Mouse (Mus musculus) hindbrain, postnatal 0 days (tissue): ENCODE measurements at regions not wholly inside any gene's neighbourhood (a gene's known extent, or its start where the extent isn't known, plus 50 kb on each side); places are given as distances from the start of the nearest gene placed in this dataset.

ENCODE experiments used
- ATAC-seq: fragments of 200-750 bp; cut with Nextera tagmentation; 2 replicates; pipeline ENCODE4 v1.8.0; 2017; ENCODE audit warnings: mild to moderate bottlenecking, moderate TSS enrichment, moderate library complexity
- DNase-seq: peaks from one replicate; pipeline ENCODE4 v3.0.0-alpha.2; 2015; ENCODE audit warnings: low spot score
- H3K27ac ChIP-seq: fragments of 300-500 bp; sonication (generic); 2 replicates; pipeline ENCODE4 v1.5.1; 2014; ENCODE audit warnings: mild to moderate bottlenecking
- H3K27me3 ChIP-seq: fragments of 300-500 bp; sonication (generic); 2 replicates; pipeline ENCODE4 v1.6.1; 2014; ENCODE audit warnings: low read length, mixed read lengths; ENCODE audit not compliant: insufficient read depth
- H3K36me3 ChIP-seq: fragments of 300-500 bp; sonication (generic); 2 replicates; pipeline ENCODE4 v1.6.1; 2014; ENCODE audit warnings: low read length, mixed read lengths; ENCODE audit not compliant: insufficient read depth
- H3K4me1 ChIP-seq: fragments of 300-500 bp; sonication (generic); 2 replicates; pipeline ENCODE4 v1.6.1; 2014; ENCODE audit warnings: antibody characterized with exemption, low read length, mixed read lengths; ENCODE audit not compliant: insufficient read depth
- H3K4me2 ChIP-seq: fragments of 300-500 bp; sonication (generic); 2 replicates; pipeline ENCODE4 v1.6.1; 2014; ENCODE audit warnings: low read depth, mild to moderate bottlenecking, low read length, moderate library complexity, mixed read lengths
- H3K4me3 ChIP-seq: fragments of 300-500 bp; sonication (generic); 2 replicates; pipeline ENCODE4 v1.5.1; 2014; ENCODE audit warnings: low read length
- H3K9ac ChIP-seq: fragments of 300-500 bp; sonication (generic); replicated peaks from 2 replicates; pipeline ENCODE4 v1.6.1; 2014; ENCODE audit warnings: mild to moderate bottlenecking, low read length, moderate library complexity, mixed read lengths
- H3K9me3 ChIP-seq: fragments of 300-500 bp; sonication (generic); 2 replicates; pipeline ENCODE4 v1.6.1; 2016; ENCODE audit warnings: low read length, mixed read lengths
- CTCF ChIP-seq: IDR thresholded peaks from 2 replicates; pipeline ENCODE4 v1.5.1; 2016; ENCODE audit warnings: antibody characterized with exemption, control low read depth, low read depth
- WGBS: fragments of 180-500 bp; shearing (Covaris S2); extraction: QIAGEN DNeasy Blood & Tissue Kit; methylation state at CpG from one replicate; pipeline ENCODE4 v1.1.7; 2014; 5-methylcytosine and 5-hydroxymethylcytosine counted together

DNA sequence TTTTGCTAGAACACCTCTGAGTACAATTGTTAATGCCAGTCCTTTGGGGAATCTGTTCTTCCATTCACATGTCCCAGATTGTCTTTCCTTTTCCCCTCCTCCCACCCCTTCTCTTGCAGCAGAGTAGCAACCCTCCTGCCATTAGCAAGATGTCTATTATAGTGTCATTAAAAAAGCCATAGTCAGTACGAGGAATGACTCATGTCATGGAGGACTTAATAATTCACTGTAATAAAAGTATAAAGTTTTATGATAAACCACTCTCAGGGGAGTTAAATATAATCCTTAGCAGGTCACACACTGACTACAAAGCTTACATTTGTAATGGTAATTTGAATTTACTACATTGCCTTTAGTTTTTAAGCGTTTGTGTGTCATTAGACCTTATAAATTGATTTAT lies 540.7 kb downstream of the Bcl11a start:
- Histone ChIP-seq H3K4me3 (no peak overlapping the region), H3K4me2 (no peak overlapping the region), H3K36me3 (no peaks in the 10 kb centered on the region), H3K9ac (no peak overlapping the region), H3K27ac (no peak overlapping the region), H3K27me3 (no peaks in the 10 kb centered on the region), H3K9me3 (no peaks in the 10 kb centered on the region), H3K4me1 (no peaks in the 10 kb centered on the region)
- TF ChIP-seq CTCF = no peak
- ATAC-seq = no peak
- no peak for DNase-seq
- 72% methylated on average over 2 of the region's 2 CpGs for WGBS

DNA sequence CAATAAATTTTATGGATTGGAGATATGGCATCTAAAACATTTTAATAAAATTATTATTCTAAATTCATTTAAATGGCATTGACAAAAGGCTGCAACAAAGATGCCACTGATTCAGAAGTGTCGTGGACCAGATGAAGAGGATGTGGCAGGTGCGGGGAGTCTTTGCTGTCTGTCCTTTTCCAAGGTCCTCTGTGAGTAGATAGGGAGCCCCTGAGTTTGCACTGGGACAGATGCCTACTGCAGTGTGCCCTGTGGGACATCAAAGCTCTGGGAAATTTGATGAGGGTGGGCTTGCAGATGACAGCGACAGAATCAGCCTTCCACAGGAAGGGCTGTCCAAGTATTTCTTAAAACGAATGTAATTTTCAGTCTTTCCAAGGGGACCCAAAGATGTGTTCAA lies 541.2 kb downstream of the Bcl11a start:
- 77% methylated on average over 4 of the region's 4 CpGs for WGBS
- ATAC-seq (no peak), DNase-seq (no peak)
- Histone ChIP-seq H3K9ac (no peak overlapping the region), H3K36me3 (no peaks in the 10 kb centered on the region), H3K27ac (no peak overlapping the region), H3K4me3 (no peak overlapping the region), H3K4me2 (no peak overlapping the region), H3K9me3 (no peaks in the 10 kb centered on the region), H3K27me3 (no peaks in the 10 kb centered on the region), H3K4me1 (no peaks in the 10 kb centered on the region)
- TF ChIP-seq CTCF = no peak

DNA sequence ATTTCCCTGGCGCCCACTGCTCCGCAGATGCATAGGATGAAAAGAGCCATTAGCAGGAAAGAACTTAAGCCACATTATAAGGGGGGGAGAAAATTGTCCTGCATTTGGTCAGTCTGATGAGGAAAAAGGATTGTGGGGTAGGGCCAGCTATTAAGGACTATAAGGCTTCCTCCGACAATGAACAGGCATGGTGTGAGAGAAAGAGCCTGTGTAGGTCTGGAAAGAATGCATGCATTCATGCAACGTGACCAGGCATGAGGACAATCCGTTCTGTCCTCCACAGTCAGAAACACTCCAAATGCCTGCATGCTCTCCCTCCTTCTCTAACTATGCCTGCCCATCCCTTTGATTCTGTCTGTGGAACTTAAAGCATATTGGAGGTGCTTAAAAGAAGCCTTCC lies 550.8 kb downstream of the Bcl11a start:
- no peak overlapping the region for H3K4me2 ChIP-seq
- ATAC-seq = no peak
- no peak for DNase-seq
- no peaks in the 10 kb centered on the region for H3K27me3 ChIP-seq
- no peak overlapping the region for H3K9ac ChIP-seq
- H3K27ac ChIP-seq = no peak overlapping the region
- TF ChIP-seq CTCF = no peak
- H3K4me1 ChIP-seq = no peaks in the 10 kb centered on the region
- no peak overlapping the region for H3K4me3 ChIP-seq
- H3K36me3 ChIP-seq = no peaks in the 10 kb centered on the region
- WGBS = 50% methylated on average over 5 of the region's 5 CpGs
- H3K9me3 ChIP-seq = no peaks in the 10 kb centered on the region

DNA sequence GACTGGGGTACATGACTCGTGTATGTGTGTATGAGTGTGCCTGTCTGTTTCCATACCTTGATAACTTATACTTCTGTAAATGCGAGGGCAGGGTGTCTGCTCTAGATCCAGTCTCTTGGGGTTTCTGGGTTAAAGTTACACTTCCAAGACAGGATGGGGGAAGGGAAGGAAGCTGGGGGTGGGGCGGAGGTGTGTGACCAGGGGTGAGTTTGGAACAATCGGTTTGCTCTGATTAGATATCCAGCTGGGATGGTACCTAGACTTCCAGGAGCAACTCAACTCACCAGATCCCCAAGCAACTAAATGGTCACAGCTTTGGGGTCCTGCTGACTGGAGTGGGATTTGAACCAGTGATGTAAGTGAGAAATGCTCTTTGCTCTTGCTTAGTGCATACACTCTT lies 551.6 kb downstream of the Bcl11a start:
- no peak for DNase-seq
- Histone ChIP-seq H3K4me3 (no peak overlapping the region), H3K36me3 (no peaks in the 10 kb centered on the region), H3K4me1 (no peaks in the 10 kb centered on the region), H3K9me3 (no peaks in the 10 kb centered on the region), H3K9ac (no peak overlapping the region), H3K27me3 (no peaks in the 10 kb centered on the region), H3K4me2 (no peak overlapping the region), H3K27ac (no peak overlapping the region)
- 85% methylated on average over 4 of the region's 4 CpGs for WGBS
- ATAC-seq = no peak
- no peak for TF ChIP-seq CTCF

DNA sequence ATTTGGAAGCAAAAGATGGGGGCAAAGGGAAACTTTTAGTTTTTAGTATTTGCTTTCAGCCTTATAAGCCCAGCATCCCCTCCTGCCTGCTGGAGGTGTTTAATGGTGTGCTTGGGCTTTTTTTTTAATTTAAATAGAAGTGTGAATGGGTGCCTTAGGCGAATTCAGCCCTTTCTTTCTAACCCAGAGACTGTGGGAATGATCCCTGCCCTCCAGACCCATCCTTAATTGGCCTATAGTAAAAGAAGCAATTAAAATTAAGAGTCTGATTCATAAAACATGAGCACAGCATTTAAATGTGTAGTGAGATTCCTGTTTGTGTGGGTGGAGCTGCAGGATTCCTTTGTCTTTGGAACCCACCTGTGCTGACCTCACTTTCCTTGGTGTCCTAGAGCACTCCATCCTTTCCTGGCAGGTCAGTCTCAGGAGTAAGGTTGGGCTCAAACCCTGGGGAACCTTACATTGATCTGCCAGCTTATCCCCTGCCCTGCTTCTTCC lies 552.6 kb downstream of the Bcl11a start:
- ATAC-seq = no peak
- H3K4me3 ChIP-seq = no peak overlapping the region
- H3K36me3 ChIP-seq = no peaks in the 10 kb centered on the region
- WGBS = 39% methylated on average over 1 of the region's 1 CpGs
- no peaks in the 10 kb centered on the region for H3K27me3 ChIP-seq
- no peak overlapping the region for H3K9ac ChIP-seq
- no peak overlapping the region for H3K27ac ChIP-seq
- TF ChIP-seq CTCF = no peak
- no peaks in the 10 kb centered on the region for H3K9me3 ChIP-seq
- no peak for DNase-seq
- no peak overlapping the region for H3K4me2 ChIP-seq
- H3K4me1 ChIP-seq = no peaks in the 10 kb centered on the region

DNA sequence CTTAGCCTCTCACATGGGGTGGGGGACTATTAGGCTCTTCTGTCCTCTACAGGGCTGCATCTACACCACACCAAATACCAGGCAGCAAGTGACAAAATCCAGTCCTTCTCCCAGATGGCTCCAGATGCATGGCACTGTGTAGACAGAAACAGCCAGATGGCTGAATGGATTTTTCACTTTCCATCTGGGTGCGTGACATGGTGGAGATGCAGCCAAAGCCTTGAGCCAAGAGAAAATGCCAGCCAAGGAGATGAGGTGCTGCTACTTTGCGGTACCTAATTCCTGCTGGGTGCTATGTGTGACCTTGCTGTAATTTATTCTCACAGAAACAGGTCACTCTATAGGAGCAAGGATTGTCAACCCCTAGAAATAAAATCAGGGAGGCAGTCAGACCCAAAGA lies 553.8 kb downstream of the Bcl11a start:
- Histone ChIP-seq H3K27me3 (no peaks in the 10 kb centered on the region), H3K4me3 (no peak overlapping the region), H3K4me1 (no peaks in the 10 kb centered on the region), H3K9ac (no peak overlapping the region), H3K4me2 (no peak overlapping the region), H3K36me3 (no peaks in the 10 kb centered on the region), H3K9me3 (no peaks in the 10 kb centered on the region), H3K27ac (no peak overlapping the region)
- WGBS = 52% methylated on average over 2 of the region's 2 CpGs
- DNase-seq (peak; percentile 53), ATAC-seq (peak; percentile 67; the same call in 1 of the 2 replicates)
- no peak for TF ChIP-seq CTCF

DNA sequence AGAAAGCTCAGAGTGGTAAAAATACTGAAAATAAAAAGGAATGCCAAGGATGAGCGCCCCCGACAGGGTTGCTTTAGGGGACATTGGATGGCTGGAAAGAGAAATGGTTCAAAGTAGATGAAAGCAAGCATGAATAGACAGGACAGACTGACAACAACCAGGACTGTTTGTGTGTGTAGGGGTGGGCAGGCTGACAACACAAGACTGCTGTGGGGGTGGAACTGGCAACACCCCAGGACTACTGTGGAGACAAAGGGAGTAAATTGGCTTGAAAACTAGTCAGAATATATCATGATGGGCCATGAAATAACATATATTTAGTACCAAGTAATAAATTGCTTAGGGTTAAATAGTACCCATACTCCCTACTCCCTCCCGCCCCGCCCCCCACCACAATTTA lies 558.9 kb downstream of the Bcl11a start:
- 82% methylated on average over 4 of the region's 4 CpGs for WGBS
- no peaks in the 10 kb centered on the region for H3K4me1 ChIP-seq
- no peak for DNase-seq
- H3K36me3 ChIP-seq = no peaks in the 10 kb centered on the region
- no peaks in the 10 kb centered on the region for H3K9me3 ChIP-seq
- H3K4me2 ChIP-seq = no peak overlapping the region
- no peak overlapping the region for H3K4me3 ChIP-seq
- no peak overlapping the region for H3K9ac ChIP-seq
- no peaks in the 10 kb centered on the region for H3K27me3 ChIP-seq
- ATAC-seq = no peak
- no peak for TF ChIP-seq CTCF
- no peak overlapping the region for H3K27ac ChIP-seq
